Mouse (Mus musculus): ENCODE data around the gene Vipr1. TPM values are rescaled to one million over a fixed set of nuclear protein-coding genes. Genes with fewer than 3 reads are reported as not detected.
A peak's percentile ranks its signal among the peaks of the same experiment; 100 is the strongest.

The Vipr1 gene
- polyA plus RNA-seq, 1 experiment from 2014 or later = 0.51 TPM

- Histone ChIP-seq H3K9me3 (ENCODE audit: control insufficient read depth, low read length) (no peaks in the 10 kb centered on the region), H3K9ac (ENCODE audit: low read length) (no peak overlapping the region), H3K27ac (replicated peaks) (no peak overlapping the region), H3K27me3 (ENCODE audit: control insufficient read depth, insufficient read depth, low read length) (no peaks in the 10 kb centered on the region), H3K4me3 (ENCODE audit: low read depth, low read length) (no peak overlapping the region), H3K36me3 (ENCODE audit: control insufficient read depth, insufficient read depth, low read length) (no peaks in the 10 kb centered on the region), H3K4me1 (replicated peaks; ENCODE audit: control insufficient read depth, insufficient read depth) (no peaks in the 10 kb centered on the region), H3K4me2 (replicated peaks; ENCODE audit: low read depth) (no peak overlapping the region)
- ATAC-seq (ENCODE audit: low FRiP score, low TSS enrichment) (no peak), DNase-seq (ENCODE audit: low spot score) (no peak)
- TF ChIP-seq EP300 (optimal IDR thresholded peaks at IDR 0.05) (no peak), CTCF (IDR thresholded peaks at IDR 0.05; ENCODE audit: low read depth) (no peak)
- WGBS = 80% methylated on average over 9 of the region's 9 CpGs
Measured at GRCm38 (mm10) chr9:121675011-121675410, 32.5 kb downstream of the Vipr1 start.

GRCm38 (mm10) chr9:121675556-121675955, 33.0 kb downstream of the Vipr1 start:
- no peaks in the 10 kb centered on the region for H3K4me1 ChIP-seq (replicated peaks; ENCODE audit: control insufficient read depth, insufficient read depth)
- H3K27ac ChIP-seq (replicated peaks) = no peak overlapping the region
- no peaks in the 10 kb centered on the region for H3K27me3 ChIP-seq (ENCODE audit: control insufficient read depth, insufficient read depth, low read length)
- DNase-seq (ENCODE audit: low spot score) (no peak), ATAC-seq (ENCODE audit: low FRiP score, low TSS enrichment) (no peak)
- H3K9me3 ChIP-seq (ENCODE audit: control insufficient read depth, low read length) = no peaks in the 10 kb centered on the region
- no peaks in the 10 kb centered on the region for H3K36me3 ChIP-seq (ENCODE audit: control insufficient read depth, insufficient read depth, low read length)
- 81% methylated on average over 2 of the region's 2 CpGs for WGBS
- no peak overlapping the region for H3K4me2 ChIP-seq (replicated peaks; ENCODE audit: low read depth)
- H3K9ac ChIP-seq (ENCODE audit: low read length) = no peak overlapping the region
- no peak for TF ChIP-seq CTCF (IDR thresholded peaks at IDR 0.05; ENCODE audit: low read depth)
- TF ChIP-seq EP300 (optimal IDR thresholded peaks at IDR 0.05) = no peak
- no peak overlapping the region for H3K4me3 ChIP-seq (ENCODE audit: low read depth, low read length)

- TF ChIP-seq CTCF (IDR thresholded peaks at IDR 0.05; ENCODE audit: low read depth) (no peak), EP300 (optimal IDR thresholded peaks at IDR 0.05) (no peak)
- 51% methylated on average over 4 of the region's 4 CpGs for WGBS
Measured at GRCm38 (mm10) chr9:121677069-121677468, 34.6 kb downstream of the Vipr1 start.

GRCm38 (mm10) chr9:121677476-121677875, 35.0 kb downstream of the Vipr1 start:
- no peak overlapping the region for H3K9ac ChIP-seq (ENCODE audit: low read length)
- no peaks in the 10 kb centered on the region for H3K27me3 ChIP-seq (ENCODE audit: control insufficient read depth, insufficient read depth, low read length)
- H3K4me3 ChIP-seq (ENCODE audit: low read depth, low read length) = no peak overlapping the region
- H3K4me1 ChIP-seq (replicated peaks; ENCODE audit: control insufficient read depth, insufficient read depth) = no peaks in the 10 kb centered on the region
- no peaks in the 10 kb centered on the region for H3K9me3 ChIP-seq (ENCODE audit: control insufficient read depth, low read length)
- DNase-seq (ENCODE audit: low spot score) = no peak
- H3K36me3 ChIP-seq (ENCODE audit: control insufficient read depth, insufficient read depth, low read length) = no peaks in the 10 kb centered on the region
- no peak overlapping the region for H3K4me2 ChIP-seq (replicated peaks; ENCODE audit: low read depth)
- no peak overlapping the region for H3K27ac ChIP-seq (replicated peaks)
- no peak for TF ChIP-seq CTCF (IDR thresholded peaks at IDR 0.05; ENCODE audit: low read depth)
- TF ChIP-seq EP300 (optimal IDR thresholded peaks at IDR 0.05) = no peak
- WGBS = 33% methylated on average over 8 of the region's 8 CpGs
- ATAC-seq (ENCODE audit: low FRiP score, low TSS enrichment) = no peak

More at GRCm38 (mm10) chr9:121677069-121677468, 34.6 kb downstream of the Vipr1 start:
- H3K4me2 ChIP-seq (replicated peaks; ENCODE audit: low read depth) = no peak overlapping the region
- no peaks in the 10 kb centered on the region for H3K9me3 ChIP-seq (ENCODE audit: control insufficient read depth, low read length)
- H3K36me3 ChIP-seq (ENCODE audit: control insufficient read depth, insufficient read depth, low read length) = no peaks in the 10 kb centered on the region
- no peak overlapping the region for H3K9ac ChIP-seq (ENCODE audit: low read length)
- no peak overlapping the region for H3K4me3 ChIP-seq (ENCODE audit: low read depth, low read length)
- no peak for DNase-seq (ENCODE audit: low spot score)
- H3K4me1 ChIP-seq (replicated peaks; ENCODE audit: control insufficient read depth, insufficient read depth) = no peaks in the 10 kb centered on the region
- no peak overlapping the region for H3K27ac ChIP-seq (replicated peaks)
- ATAC-seq (ENCODE audit: low FRiP score, low TSS enrichment) = no peak
- no peaks in the 10 kb centered on the region for H3K27me3 ChIP-seq (ENCODE audit: control insufficient read depth, insufficient read depth, low read length)

GRCm38 (mm10) chr9:121679549-121679948, 37.0 kb downstream of the Vipr1 start:
- Histone ChIP-seq H3K4me3 (ENCODE audit: low read depth, low read length) (no peak overlapping the region), H3K9me3 (ENCODE audit: control insufficient read depth, low read length) (no peaks in the 10 kb centered on the region), H3K36me3 (ENCODE audit: control insufficient read depth, insufficient read depth, low read length) (peaks cover 3% of the 10 kb centered on the region; the same call in 1 of the 2 replicates), H3K9ac (ENCODE audit: low read length) (no peak overlapping the region; the same call in 1 of the 2 replicates), H3K27ac (replicated peaks) (no peak overlapping the region), H3K4me2 (replicated peaks; ENCODE audit: low read depth) (no peak overlapping the region), H3K27me3 (ENCODE audit: control insufficient read depth, insufficient read depth, low read length) (no peaks in the 10 kb centered on the region), H3K4me1 (replicated peaks; ENCODE audit: control insufficient read depth, insufficient read depth) (no peaks in the 10 kb centered on the region)
- ATAC-seq (ENCODE audit: low FRiP score, low TSS enrichment) (peak; percentile 70), DNase-seq (ENCODE audit: low spot score) (peak; percentile 62)
- 17% methylated on average over 6 of the region's 6 CpGs for WGBS
- TF ChIP-seq CTCF (IDR thresholded peaks at IDR 0.05; ENCODE audit: low read depth) = peak; percentile 91
- no peak for TF ChIP-seq EP300 (optimal IDR thresholded peaks at IDR 0.05)

- TF ChIP-seq CTCF (IDR thresholded peaks at IDR 0.05; ENCODE audit: low read depth) (no peak), EP300 (optimal IDR thresholded peaks at IDR 0.05) (no peak)
- peaks cover 3% of the 10 kb centered on the region; the same call in 1 of the 2 replicates for H3K36me3 ChIP-seq (ENCODE audit: control insufficient read depth, insufficient read depth, low read length)
- H3K9me3 ChIP-seq (ENCODE audit: control insufficient read depth, low read length) = no peaks in the 10 kb centered on the region
- DNase-seq (ENCODE audit: low spot score) (no peak), ATAC-seq (ENCODE audit: low FRiP score, low TSS enrichment) (no peak)
- 81% methylated on average over 8 of the region's 8 CpGs for WGBS
- H3K4me3 ChIP-seq (ENCODE audit: low read depth, low read length) = no peak overlapping the region
- H3K9ac ChIP-seq (ENCODE audit: low read length) = no peak overlapping the region
- no peaks in the 10 kb centered on the region for H3K27me3 ChIP-seq (ENCODE audit: control insufficient read depth, insufficient read depth, low read length)
- no peak overlapping the region for H3K27ac ChIP-seq (replicated peaks)
- H3K4me2 ChIP-seq (replicated peaks; ENCODE audit: low read depth) = no peak overlapping the region
- no peaks in the 10 kb centered on the region for H3K4me1 ChIP-seq (replicated peaks; ENCODE audit: control insufficient read depth, insufficient read depth)
Measured at GRCm38 (mm10) chr9:121681191-121681590, 38.7 kb downstream of the Vipr1 start.

All from stomach, postnatal 0 days (tissue).